Mouse (Mus musculus) kidney, embryonic 14.5 days (tissue): ENCODE measurements around the gene Apol10a. TPM values are rescaled to one million over a fixed set of nuclear protein-coding genes. Genes with fewer than 3 reads are reported as not detected.
"Not testable (repeated sequence)": the region's sequence is repeated elsewhere in the genome, so short reads cannot be mapped to it uniquely, and the experiment has no call there.

Source experiments
- ATAC-seq: fragments of 200-750 bp; cut with Nextera tagmentation; 2 replicates; pipeline ENCODE4 v1.8.0; 2017; ENCODE audit warnings: moderate number of reproducible peaks, mild to moderate bottlenecking, moderate TSS enrichment, moderate library complexity; ENCODE audit not compliant: low FRiP score, low TSS enrichment
- H3K27ac ChIP-seq: fragments of 300-500 bp; sonication (generic); 2 replicates; pipeline ENCODE4 v1.5.1; 2014; ENCODE audit warnings: low read depth, mild to moderate bottlenecking, low read length, moderate library complexity, mixed read lengths
- H3K27me3 ChIP-seq: fragments of 300-500 bp; sonication (generic); 2 replicates; pipeline ENCODE4 v1.6.1; 2014; ENCODE audit warnings: mild to moderate bottlenecking, low read length; ENCODE audit not compliant: control insufficient read depth, insufficient read depth
- H3K36me3 ChIP-seq: fragments of 300-500 bp; sonication (generic); 2 replicates; pipeline ENCODE4 v1.6.1; 2014; ENCODE audit warnings: low read length, mixed read lengths; ENCODE audit not compliant: control insufficient read depth, insufficient read depth
- H3K4me1 ChIP-seq: fragments of 300-500 bp; sonication (generic); 2 replicates; pipeline ENCODE4 v1.6.1; 2014; ENCODE audit warnings: low read length, mixed read lengths; ENCODE audit not compliant: control insufficient read depth, insufficient read depth
- H3K4me2 ChIP-seq: fragments of 300-500 bp; sonication (generic); replicated peaks from 2 replicates; pipeline ENCODE4 v1.6.1; 2014; ENCODE audit warnings: low read depth, mild to moderate bottlenecking, low read length
- H3K4me3 ChIP-seq: fragments of 300-500 bp; sonication (generic); 2 replicates; pipeline ENCODE4 v1.5.1; 2014; ENCODE audit warnings: mild to moderate bottlenecking, low read length
- H3K9ac ChIP-seq: fragments of 300-500 bp; sonication (generic); 2 replicates; pipeline ENCODE4 v1.6.1; 2014; ENCODE audit warnings: low read depth, mild to moderate bottlenecking, low read length, moderate library complexity
- H3K9me3 ChIP-seq: fragments of 300-500 bp; sonication (generic); 2 replicates; pipeline ENCODE4 v1.6.1; 2016; ENCODE audit warnings: low read length; ENCODE audit not compliant: control insufficient read depth
- WGBS: fragments of 180-500 bp; shearing (Covaris S2); extraction: QIAGEN DNeasy Blood & Tissue Kit; methylation state at CpG from one replicate; pipeline ENCODE4 v1.1.7; 2014; 5-methylcytosine and 5-hydroxymethylcytosine counted together
- polyA plus RNA-seq: library from polyadenylated mRNA; unstranded; fragments of >200 nt; fragmentation: Nextera tagmentation; extraction: Ambion mirVana; gene quantifications from 2 replicates; pipeline ENCODE4 v1.2.1, GENCODE M21; 2014

The Apol10a gene
- not detected in 2 replicates for polyA plus RNA-seq

GRCm38 (mm10) chr15:77476693-77477092, at the start of gene Apol10a:
Apol10a (plus strand) TSS chr15:77477047.
- not testable (repeated sequence) for H3K4me2 ChIP-seq, H3K4me3 ChIP-seq, H3K9ac ChIP-seq, H3K27ac ChIP-seq, H3K9me3 ChIP-seq, H3K4me1 ChIP-seq, H3K27me3 ChIP-seq, ATAC-seq, H3K36me3 ChIP-seq
- WGBS: 77% methylated on average over 2 of the region's 2 CpGs

- not testable (repeated sequence) for H3K9ac ChIP-seq, H3K4me1 ChIP-seq, ATAC-seq, H3K4me2 ChIP-seq, H3K36me3 ChIP-seq, H3K27ac ChIP-seq, H3K9me3 ChIP-seq, H3K4me3 ChIP-seq, H3K27me3 ChIP-seq
- WGBS: 77% methylated on average over 8 of the region's 10 CpGs
Observed at GRCm38 (mm10) chr15:77428690-77429448, 48.0 kb upstream of the Apol10a start.

- 89% methylated on average over 8 of the region's 8 CpGs for WGBS
Observed at GRCm38 (mm10) chr15:77444746-77445145, 32.1 kb upstream of the Apol10a start.

GRCm38 (mm10) chr15:77445668-77446067, 31.2 kb upstream of the Apol10a start:
- not testable (repeated sequence) for H3K27me3 ChIP-seq, H3K9ac ChIP-seq, H3K27ac ChIP-seq, H3K9me3 ChIP-seq, H3K4me1 ChIP-seq, H3K36me3 ChIP-seq, ATAC-seq, H3K4me2 ChIP-seq, H3K4me3 ChIP-seq
- no CpG with 5 or more reads among the region's 1 CpGs for WGBS

More at GRCm38 (mm10) chr15:77444746-77445145, 32.1 kb upstream of the Apol10a start:
- not testable (repeated sequence) for H3K4me2 ChIP-seq, H3K4me3 ChIP-seq, H3K27me3 ChIP-seq, H3K36me3 ChIP-seq, H3K4me1 ChIP-seq, H3K9me3 ChIP-seq, H3K9ac ChIP-seq, H3K27ac ChIP-seq, ATAC-seq

- not testable (repeated sequence) for H3K9ac ChIP-seq, H3K4me3 ChIP-seq, H3K27me3 ChIP-seq, H3K36me3 ChIP-seq, H3K4me2 ChIP-seq, H3K9me3 ChIP-seq, ATAC-seq, H3K27ac ChIP-seq, H3K4me1 ChIP-seq
- 94% methylated on average over 2 of the region's 2 CpGs for WGBS
Observed at GRCm38 (mm10) chr15:77447392-77447791, 29.5 kb upstream of the Apol10a start, which contains the start of gene Apol7b. Apol7b (minus strand) TSS chr15:77447492.

GRCm38 (mm10) chr15:77449927-77450326, 26.9 kb upstream of the Apol10a start:
- H3K9ac ChIP-seq, H3K36me3 ChIP-seq, H3K4me3 ChIP-seq, H3K27ac ChIP-seq, H3K9me3 ChIP-seq, H3K4me1 ChIP-seq, ATAC-seq, H3K4me2 ChIP-seq, H3K27me3 ChIP-seq: not testable (repeated sequence)
- 62% methylated on average over 10 of the region's 10 CpGs for WGBS

GRCm38 (mm10) chr15:77474699-77475390, 2.0 kb upstream of the Apol10a start:
- H3K36me3 ChIP-seq, H3K4me2 ChIP-seq, H3K27ac ChIP-seq, ATAC-seq, H3K27me3 ChIP-seq, H3K4me3 ChIP-seq, H3K4me1 ChIP-seq, H3K9ac ChIP-seq, H3K9me3 ChIP-seq: not testable (repeated sequence)
- WGBS: 22% methylated on average over 7 of the region's 7 CpGs

GRCm38 (mm10) chr15:77482140-77482794, 5.4 kb downstream of the Apol10a start:
- no peak overlapping the region for H3K9ac ChIP-seq
- no peaks in the 10 kb centered on the region for H3K36me3 ChIP-seq
- H3K27ac ChIP-seq: no peak overlapping the region
- no peaks in the 10 kb centered on the region for H3K4me1 ChIP-seq
- H3K9me3 ChIP-seq: no peaks in the 10 kb centered on the region
- no peaks in the 10 kb centered on the region for H3K27me3 ChIP-seq
- H3K4me2 ChIP-seq: no peak overlapping the region
- WGBS: 76% methylated on average over 4 of the region's 4 CpGs
- H3K4me3 ChIP-seq: no peak overlapping the region
- no peak for ATAC-seq

- not testable (repeated sequence) for H3K36me3 ChIP-seq, H3K4me3 ChIP-seq, H3K4me2 ChIP-seq, H3K27me3 ChIP-seq, H3K9me3 ChIP-seq, H3K9ac ChIP-seq, H3K4me1 ChIP-seq, ATAC-seq, H3K27ac ChIP-seq
- WGBS: no CpG with 5 or more reads among the region's 1 CpGs
Observed at GRCm38 (mm10) chr15:77493181-77493580, 16.3 kb downstream of the Apol10a start.
